Mouse (Mus musculus): ENCODE data around the gene Ubqln5. TPM values are rescaled to one million over a fixed set of nuclear protein-coding genes. Genes with fewer than 3 reads are reported as not detected.

Gene Ubqln5
- polyA plus RNA-seq (2014; fragmentation: Illumina TruSeq; extraction: RNeasy Lipid Tissue Mini Kit (QIAGEN cat#74804); ENCODE audit: insufficient read depth, low read depth, low replicate concordance): not detected

GRCm38 (mm10) chr7:104129726-104130125 is at the start of gene Ubqln5:
TSS of gene Ubqln5 (minus strand) at chr7:104129826.

GRCm38 (mm10) chr7:104150456-104150855 is 20.8 kb upstream of the Ubqln5 start, which contains the start of gene Ubqlnl:
TSS of gene Ubqlnl (minus strand) at chr7:104150556.

GRCm38 (mm10) chr7:104143179-104143578 is 13.6 kb upstream of the Ubqln5 start, which contains the start of gene Ubqln3:
TSS of gene Ubqln3 (minus strand) at chr7:104143279.

GRCm38 (mm10) chr7:104137305-104137704 is 7.7 kb upstream of the Ubqln5 start, which contains the start of gene Olfr643:
TSS of gene Olfr643 (minus strand) at chr7:104137405.

GRCm38 (mm10) chr7:104104757-104104972 is 25.0 kb downstream of the Ubqln5 start, which contains the start of gene Olfr646:
TSS of gene Olfr646 (plus strand) at chr7:104104873.

GRCm38 (mm10) chr7:104085365-104085764 is 44.3 kb downstream of the Ubqln5 start, which contains the start of gene Olfr645:
TSS of gene Olfr645 (minus strand) at chr7:104085465.

Other genes with a start within 250 kb of the Ubqln5 start
- gene Olfr66, start 243.6 kb downstream of the Ubqln5 start, polyA plus RNA-seq (2014; fragmentation: Illumina TruSeq; extraction: RNeasy Lipid Tissue Mini Kit (QIAGEN cat#74804); ENCODE audit: insufficient read depth, low read depth, low replicate concordance): not detected
- gene Olfr64, start 235.3 kb downstream of the Ubqln5 start, polyA plus RNA-seq (2014; fragmentation: Illumina TruSeq; extraction: RNeasy Lipid Tissue Mini Kit (QIAGEN cat#74804); ENCODE audit: insufficient read depth, low read depth, low replicate concordance): not detected
- not detected for gene Olfr65, start 226.3 kb downstream of the Ubqln5 start, polyA plus RNA-seq (2014; fragmentation: Illumina TruSeq; extraction: RNeasy Lipid Tissue Mini Kit (QIAGEN cat#74804); ENCODE audit: insufficient read depth, low read depth, low replicate concordance)
- not detected for gene Olfr631, start 201.0 kb downstream of the Ubqln5 start, polyA plus RNA-seq (2014; fragmentation: Illumina TruSeq; extraction: RNeasy Lipid Tissue Mini Kit (QIAGEN cat#74804); ENCODE audit: insufficient read depth, low read depth, low replicate concordance)
- not detected for gene Olfr632, start 195.5 kb downstream of the Ubqln5 start, polyA plus RNA-seq (2014; fragmentation: Illumina TruSeq; extraction: RNeasy Lipid Tissue Mini Kit (QIAGEN cat#74804); ENCODE audit: insufficient read depth, low read depth, low replicate concordance)
- gene Olfr633, start 185.4 kb downstream of the Ubqln5 start, polyA plus RNA-seq (2014; fragmentation: Illumina TruSeq; extraction: RNeasy Lipid Tissue Mini Kit (QIAGEN cat#74804); ENCODE audit: insufficient read depth, low read depth, low replicate concordance): not detected
- not detected for gene Olfr635, start 158.7 kb downstream of the Ubqln5 start, polyA plus RNA-seq (2014; fragmentation: Illumina TruSeq; extraction: RNeasy Lipid Tissue Mini Kit (QIAGEN cat#74804); ENCODE audit: insufficient read depth, low read depth, low replicate concordance)
- not detected for gene Olfr638, start 131.1 kb downstream of the Ubqln5 start, polyA plus RNA-seq (2014; fragmentation: Illumina TruSeq; extraction: RNeasy Lipid Tissue Mini Kit (QIAGEN cat#74804); ENCODE audit: insufficient read depth, low read depth, low replicate concordance)
- not detected for gene Olfr639, start 112.5 kb downstream of the Ubqln5 start, polyA plus RNA-seq (2014; fragmentation: Illumina TruSeq; extraction: RNeasy Lipid Tissue Mini Kit (QIAGEN cat#74804); ENCODE audit: insufficient read depth, low read depth, low replicate concordance)
- gene Olfr640, start 104.3 kb downstream of the Ubqln5 start, polyA plus RNA-seq (2014; fragmentation: Illumina TruSeq; extraction: RNeasy Lipid Tissue Mini Kit (QIAGEN cat#74804); ENCODE audit: insufficient read depth, low read depth, low replicate concordance): not detected
- gene Olfr641, start 94.4 kb downstream of the Ubqln5 start, polyA plus RNA-seq (2014; fragmentation: Illumina TruSeq; extraction: RNeasy Lipid Tissue Mini Kit (QIAGEN cat#74804); ENCODE audit: insufficient read depth, low read depth, low replicate concordance): not detected
- gene Olfr642, start 77.2 kb downstream of the Ubqln5 start, polyA plus RNA-seq (2014; fragmentation: Illumina TruSeq; extraction: RNeasy Lipid Tissue Mini Kit (QIAGEN cat#74804); ENCODE audit: insufficient read depth, low read depth, low replicate concordance): not detected
- not detected for gene 4930516K23Rik, start 68.4 kb downstream of the Ubqln5 start, polyA plus RNA-seq (2014; fragmentation: Illumina TruSeq; extraction: RNeasy Lipid Tissue Mini Kit (QIAGEN cat#74804); ENCODE audit: insufficient read depth, low read depth, low replicate concordance)
- gene Olfr644, start 58.0 kb downstream of the Ubqln5 start, polyA plus RNA-seq (2014; fragmentation: Illumina TruSeq; extraction: RNeasy Lipid Tissue Mini Kit (QIAGEN cat#74804); ENCODE audit: insufficient read depth, low read depth, low replicate concordance): not detected
- not detected for gene Olfr645, start 44.4 kb downstream of the Ubqln5 start, polyA plus RNA-seq (2014; fragmentation: Illumina TruSeq; extraction: RNeasy Lipid Tissue Mini Kit (QIAGEN cat#74804); ENCODE audit: insufficient read depth, low read depth, low replicate concordance)
- not detected for gene Olfr646, start 25.0 kb downstream of the Ubqln5 start, polyA plus RNA-seq (2014; fragmentation: Illumina TruSeq; extraction: RNeasy Lipid Tissue Mini Kit (QIAGEN cat#74804); ENCODE audit: insufficient read depth, low read depth, low replicate concordance)
- gene Olfr643, start 7.6 kb upstream of the Ubqln5 start, polyA plus RNA-seq (2014; fragmentation: Illumina TruSeq; extraction: RNeasy Lipid Tissue Mini Kit (QIAGEN cat#74804); ENCODE audit: insufficient read depth, low read depth, low replicate concordance): not detected
- gene Ubqln3, start 13.5 kb upstream of the Ubqln5 start, polyA plus RNA-seq (2014; fragmentation: Illumina TruSeq; extraction: RNeasy Lipid Tissue Mini Kit (QIAGEN cat#74804); ENCODE audit: insufficient read depth, low read depth, low replicate concordance): not detected
- not detected for gene Ubqlnl, start 20.7 kb upstream of the Ubqln5 start, polyA plus RNA-seq (2014; fragmentation: Illumina TruSeq; extraction: RNeasy Lipid Tissue Mini Kit (QIAGEN cat#74804); ENCODE audit: insufficient read depth, low read depth, low replicate concordance)
- gene Olfm5, start 35.0 kb upstream of the Ubqln5 start, polyA plus RNA-seq (2014; fragmentation: Illumina TruSeq; extraction: RNeasy Lipid Tissue Mini Kit (QIAGEN cat#74804); ENCODE audit: insufficient read depth, low read depth, low replicate concordance): not detected
- gene Olfr648, start 53.6 kb upstream of the Ubqln5 start, polyA plus RNA-seq (2014; fragmentation: Illumina TruSeq; extraction: RNeasy Lipid Tissue Mini Kit (QIAGEN cat#74804); ENCODE audit: insufficient read depth, low read depth, low replicate concordance): not detected
- gene Olfr649, start 66.2 kb upstream of the Ubqln5 start, polyA plus RNA-seq (2014; fragmentation: Illumina TruSeq; extraction: RNeasy Lipid Tissue Mini Kit (QIAGEN cat#74804); ENCODE audit: insufficient read depth, low read depth, low replicate concordance): not detected
- gene Trim6, start 89.0 kb upstream of the Ubqln5 start, polyA plus RNA-seq (2014; fragmentation: Illumina TruSeq; extraction: RNeasy Lipid Tissue Mini Kit (QIAGEN cat#74804); ENCODE audit: insufficient read depth, low read depth, low replicate concordance): 0.55 TPM
- 16.4 TPM for gene Trim34a, start 114.6 kb upstream of the Ubqln5 start, polyA plus RNA-seq (2014; fragmentation: Illumina TruSeq; extraction: RNeasy Lipid Tissue Mini Kit (QIAGEN cat#74804); ENCODE audit: insufficient read depth, low read depth, low replicate concordance)
- 3.5 TPM for gene Trim5, start 158.3 kb upstream of the Ubqln5 start, polyA plus RNA-seq (2014; fragmentation: Illumina TruSeq; extraction: RNeasy Lipid Tissue Mini Kit (QIAGEN cat#74804); ENCODE audit: insufficient read depth, low read depth, low replicate concordance)
- gene Trim12a, start 185.6 kb upstream of the Ubqln5 start, polyA plus RNA-seq (2014; fragmentation: Illumina TruSeq; extraction: RNeasy Lipid Tissue Mini Kit (QIAGEN cat#74804); ENCODE audit: insufficient read depth, low read depth, low replicate concordance): 34.7 TPM
- gene Trim34b, start 199.6 kb upstream of the Ubqln5 start, polyA plus RNA-seq (2014; fragmentation: Illumina TruSeq; extraction: RNeasy Lipid Tissue Mini Kit (QIAGEN cat#74804); ENCODE audit: insufficient read depth, low read depth, low replicate concordance): not detected
- gene Trim12c, start 223.5 kb upstream of the Ubqln5 start, polyA plus RNA-seq (2014; fragmentation: Illumina TruSeq; extraction: RNeasy Lipid Tissue Mini Kit (QIAGEN cat#74804); ENCODE audit: insufficient read depth, low read depth, low replicate concordance): 12.5 TPM
- 1.8 TPM for gene Trim30b, start 240.1 kb upstream of the Ubqln5 start, polyA plus RNA-seq (2014; fragmentation: Illumina TruSeq; extraction: RNeasy Lipid Tissue Mini Kit (QIAGEN cat#74804); ENCODE audit: insufficient read depth, low read depth, low replicate concordance)